Mouse (Mus musculus): Measurements from ENCODE around the gene Nipal3. TPM values are rescaled to one million over a fixed set of nuclear protein-coding genes. Genes with fewer than 3 reads are reported as not detected.

The Nipal3 gene
- total RNA-seq (2015; ENCODE audit: low replicate concordance) = 7.1 and 7.9 TPM in 2 replicates
- total RNA-seq (2017; ENCODE audit: low replicate concordance) = 8.5 and 17.2 TPM in 2 replicates

GRCm38 (mm10) chr4:135494521-135495396, at the start of gene Nipal3, which contains the start of gene Stpg1:
Gene Nipal3, minus strand, starts transcription at chr4:135495038.
Gene Stpg1, plus strand, starts transcription at chr4:135494790.
- ATAC-seq (replicated peaks; ENCODE audit: low FRiP score, poor library complexity, severe bottlenecking) = peak; percentile 93

DNA sequence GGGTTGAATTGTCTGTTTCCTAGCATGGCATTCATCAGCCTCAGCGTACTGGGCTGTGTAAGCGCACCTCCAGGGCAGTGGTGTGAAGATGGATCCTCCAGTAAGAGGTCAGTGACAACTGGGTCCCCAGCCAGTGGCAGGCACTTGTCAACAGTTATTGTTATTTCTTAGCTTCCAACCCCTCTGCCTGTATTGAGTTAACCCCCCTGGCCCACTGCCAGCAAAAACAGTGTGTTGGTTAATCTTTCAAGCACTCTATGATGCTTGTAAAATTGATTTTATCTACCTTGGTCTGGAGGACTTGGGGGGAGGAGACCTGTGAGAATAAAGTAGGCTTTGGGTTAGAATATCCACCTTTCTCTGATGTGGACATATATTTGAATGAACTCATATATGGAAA, 49.4 kb upstream of the Nipal3 start:
- no peak for ATAC-seq (replicated peaks; ENCODE audit: low FRiP score, poor library complexity, severe bottlenecking)

DNA sequence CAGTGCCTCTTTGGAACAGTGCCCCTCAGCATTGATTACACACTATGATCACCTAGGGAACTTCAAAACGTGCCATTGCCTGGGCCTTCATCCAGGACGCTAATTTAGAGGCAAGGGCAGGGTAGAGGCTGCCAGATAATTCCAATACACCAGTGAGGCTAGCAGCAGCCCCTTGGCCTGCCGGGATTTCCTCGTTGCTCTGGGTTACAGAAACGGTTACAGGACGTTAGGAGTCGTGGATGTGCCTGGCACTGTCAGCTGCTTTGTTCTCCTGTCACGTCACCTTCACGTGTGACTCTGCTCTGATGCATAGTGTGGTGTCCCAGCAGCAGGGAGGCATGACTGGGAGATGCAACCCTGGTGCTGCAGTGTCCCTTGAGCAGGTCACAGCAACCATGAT, 45.2 kb upstream of the Nipal3 start:
- no peak for ATAC-seq (replicated peaks; ENCODE audit: low FRiP score, poor library complexity, severe bottlenecking)

GRCm38 (mm10) chr4:135539056-135539455, 44.2 kb upstream of the Nipal3 start:
- ATAC-seq (replicated peaks; ENCODE audit: low FRiP score, poor library complexity, severe bottlenecking) = no peak

GRCm38 (mm10) chr4:135535021-135535420, 40.2 kb upstream of the Nipal3 start:
- no peak for ATAC-seq (replicated peaks; ENCODE audit: low FRiP score, poor library complexity, severe bottlenecking)

DNA sequence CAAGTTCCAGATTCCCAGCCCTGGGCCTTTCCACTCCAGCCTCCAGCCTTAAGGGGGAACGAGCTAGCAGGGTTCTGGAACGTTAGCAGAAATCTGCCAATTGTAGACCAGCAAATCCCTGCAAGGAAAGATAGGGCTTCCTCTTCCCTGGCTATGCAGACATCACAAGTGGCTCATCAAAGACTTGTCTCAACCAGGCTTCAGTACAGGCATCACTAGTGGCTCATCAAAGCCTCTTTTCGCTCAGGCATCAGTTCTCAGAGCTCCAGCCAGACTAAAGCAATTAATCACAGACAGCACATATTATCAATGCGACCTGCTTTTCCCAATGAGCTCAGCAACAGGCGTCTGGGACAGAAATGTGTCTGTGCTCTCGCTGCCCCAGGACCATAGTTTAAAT, 38.2 kb upstream of the Nipal3 start:
- ATAC-seq (replicated peaks; ENCODE audit: low FRiP score, poor library complexity, severe bottlenecking) = no peak

GRCm38 (mm10) chr4:135531771-135532613, 37.2 kb upstream of the Nipal3 start:
- no peak for ATAC-seq (replicated peaks; ENCODE audit: low FRiP score, poor library complexity, severe bottlenecking)

- no peak for ATAC-seq (replicated peaks; ENCODE audit: low FRiP score, poor library complexity, severe bottlenecking)
Measured at GRCm38 (mm10) chr4:135531236-135531635, 36.4 kb upstream of the Nipal3 start.

DNA sequence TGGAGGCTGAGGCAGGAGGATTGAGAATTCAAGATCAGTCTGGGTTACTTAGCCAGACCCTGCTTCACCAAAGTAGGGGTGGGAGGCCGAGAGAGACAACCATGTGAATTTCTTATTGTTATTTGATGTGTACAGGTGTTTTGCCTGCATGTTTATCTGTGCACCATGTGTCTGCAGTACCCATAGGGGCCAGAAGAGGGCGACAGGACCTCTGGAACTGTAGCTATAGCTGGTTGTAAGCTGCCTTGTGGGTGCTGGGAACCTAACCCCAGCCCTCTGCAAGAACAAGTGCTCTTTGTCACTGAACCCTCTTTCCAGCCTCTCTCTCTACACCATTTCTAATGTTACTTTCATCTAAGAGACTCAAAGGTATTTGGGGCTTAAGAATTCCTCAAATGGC, 35.4 kb upstream of the Nipal3 start:
- ATAC-seq (replicated peaks; ENCODE audit: low FRiP score, poor library complexity, severe bottlenecking) = no peak

GRCm38 (mm10) chr4:135526039-135526710, 31.3 kb upstream of the Nipal3 start:
- ATAC-seq (replicated peaks; ENCODE audit: low FRiP score, poor library complexity, severe bottlenecking) = no peak

- ATAC-seq (replicated peaks; ENCODE audit: low FRiP score, poor library complexity, severe bottlenecking) = no peak
Measured at GRCm38 (mm10) chr4:135525057-135525456, 30.2 kb upstream of the Nipal3 start.

DNA sequence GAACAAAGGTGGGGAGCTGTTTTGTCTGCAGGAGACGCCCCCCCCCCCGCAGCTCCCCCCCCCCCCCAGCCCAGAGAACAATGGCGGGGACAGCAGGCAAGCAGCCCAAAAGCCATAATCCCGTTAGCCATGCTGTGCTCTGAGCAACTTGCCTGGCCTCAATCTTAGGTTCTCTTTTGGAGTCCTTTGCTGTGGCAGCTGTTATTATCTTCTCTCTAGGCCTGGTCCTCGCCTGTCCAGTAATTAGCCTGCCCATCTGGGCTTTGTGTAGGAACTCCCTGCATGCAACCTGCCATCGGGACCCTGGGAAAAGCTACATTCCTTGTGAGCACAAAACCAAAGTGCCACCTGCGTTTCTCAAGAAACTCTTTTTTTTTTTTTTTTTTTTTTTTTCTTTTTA, 29.1 kb upstream of the Nipal3 start:
- no peak for ATAC-seq (replicated peaks; ENCODE audit: low FRiP score, poor library complexity, severe bottlenecking)

DNA sequence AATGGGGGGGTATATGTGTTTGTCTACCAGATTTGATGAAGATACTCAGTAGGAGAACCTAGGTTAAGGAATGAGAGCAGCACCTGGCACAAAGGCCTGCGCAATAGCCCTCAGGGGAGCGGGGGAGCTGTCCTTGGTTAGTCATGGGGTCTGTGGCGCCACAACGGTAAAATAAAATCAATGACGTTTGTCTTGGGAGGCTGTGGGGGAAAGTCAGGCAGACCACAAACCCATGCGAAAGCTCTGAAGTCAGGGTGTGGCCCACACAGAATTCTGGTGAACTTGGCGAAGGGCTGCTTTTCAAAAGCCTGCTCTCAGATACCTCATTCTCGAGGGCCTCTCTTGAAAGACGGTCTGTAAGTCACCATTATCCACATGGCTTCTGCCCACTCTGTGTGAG, 25.6 kb upstream of the Nipal3 start:
- ATAC-seq (replicated peaks; ENCODE audit: low FRiP score, poor library complexity, severe bottlenecking) = no peak

DNA sequence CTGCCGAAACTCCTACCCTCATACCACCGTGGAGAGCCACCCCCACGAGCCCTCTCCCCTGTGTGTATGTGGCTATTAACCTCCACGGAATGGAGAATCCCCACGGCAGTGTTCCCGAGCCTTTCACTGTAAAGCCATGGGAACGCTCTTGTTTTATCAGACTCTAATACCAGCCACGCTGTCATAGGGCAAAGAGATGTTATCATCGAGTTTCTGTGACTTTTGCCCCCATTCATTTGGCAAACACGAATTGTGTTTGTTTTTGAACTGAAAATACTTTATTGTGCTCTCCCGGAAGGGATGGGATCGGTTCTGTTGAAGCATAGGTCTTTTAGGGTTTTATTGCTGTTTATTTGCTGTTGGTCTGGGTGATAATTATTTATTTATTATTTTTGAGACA, 23.3 kb upstream of the Nipal3 start:
- ATAC-seq (replicated peaks; ENCODE audit: low FRiP score, poor library complexity, severe bottlenecking) = no peak

- peak; percentile 71 for ATAC-seq (replicated peaks; ENCODE audit: low FRiP score, poor library complexity, severe bottlenecking)
Measured at GRCm38 (mm10) chr4:135516351-135517316, 21.8 kb upstream of the Nipal3 start.

GRCm38 (mm10) chr4:135514925-135515324, 20.1 kb upstream of the Nipal3 start:
- ATAC-seq (replicated peaks; ENCODE audit: low FRiP score, poor library complexity, severe bottlenecking) = no peak

DNA sequence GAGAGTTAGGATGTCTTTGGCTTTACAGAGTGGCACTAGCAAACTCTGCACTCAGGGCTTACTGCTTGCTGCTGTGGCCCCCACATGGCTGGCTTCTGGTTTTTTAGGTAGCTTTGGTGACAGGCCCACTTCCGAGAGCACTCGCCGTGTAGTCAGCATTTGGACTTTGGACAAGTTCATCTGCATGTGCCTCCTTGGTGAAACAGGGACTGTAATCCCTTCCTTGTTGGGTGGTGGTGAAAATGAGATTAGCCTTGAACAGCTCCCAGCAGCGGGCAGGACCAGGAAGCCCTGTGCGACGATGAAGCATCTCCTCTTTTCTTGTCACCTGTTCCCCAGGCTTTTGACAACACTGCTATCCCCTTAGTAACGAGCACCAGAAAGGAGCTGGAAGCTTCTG, 19.0 kb upstream of the Nipal3 start:
- no peak for ATAC-seq (replicated peaks; ENCODE audit: low FRiP score, poor library complexity, severe bottlenecking)

DNA sequence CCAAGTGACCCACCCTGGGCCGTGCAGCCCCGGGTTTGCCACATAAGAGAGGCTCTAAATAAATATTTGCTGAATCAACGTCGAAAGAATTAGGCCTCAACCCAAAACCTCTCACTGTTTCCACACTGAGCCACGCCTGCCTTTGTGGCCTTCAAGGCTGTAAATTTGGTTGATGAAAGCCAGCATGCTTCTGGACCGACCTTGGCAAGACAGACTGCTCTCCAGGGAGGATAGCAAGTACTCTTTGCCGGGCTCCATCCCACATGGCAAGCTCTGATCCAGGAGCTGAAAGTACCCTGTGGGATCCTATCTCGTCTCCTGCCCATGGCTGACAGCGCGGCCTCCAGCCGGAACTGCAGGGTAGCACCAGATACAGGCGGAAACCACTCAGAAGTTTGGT, 14.7 kb upstream of the Nipal3 start:
- ATAC-seq (replicated peaks; ENCODE audit: low FRiP score, poor library complexity, severe bottlenecking) = no peak

- ATAC-seq (replicated peaks; ENCODE audit: low FRiP score, poor library complexity, severe bottlenecking) = peak; percentile 54; the same call in 1 of the 2 replicates
Measured at GRCm38 (mm10) chr4:135508419-135509039, 13.7 kb upstream of the Nipal3 start.
